Mouse (Mus musculus) kidney, adult 2 months (tissue): ENCODE data around the gene Evx2.
A peak's percentile ranks its signal among the peaks of the same experiment; 100 is the strongest.

Experiments used
- CTCF ChIP-seq: fragments of 200-500 bp; conservative IDR thresholded peaks from 2 replicates; pipeline ENCODE4 v1.5.1; 2011; ENCODE audit warnings: low read depth, mild to moderate bottlenecking, control low read depth, low read length, moderate library complexity, mixed read lengths; ENCODE audit not compliant: insufficient read depth, insufficient read length
- POLR2A ChIP-seq: fragments of 200-500 bp; IDR thresholded peaks from one replicate; pipeline ENCODE4 v1.6.1; 2011; ENCODE audit warnings: low read depth, low read length, control low read depth

GRCm38 (mm10) chr2:74691022-74691951 is 31.9 kb upstream of the Evx2 start, which contains the start of gene Hoxd10:
- no peak; the same call in 1 of the 2 replicates for TF ChIP-seq CTCF
- TF ChIP-seq POLR2A, result peak; percentile 91
